Mouse (Mus musculus): ENCODE measurements around the gene Cpne5. TPM values are rescaled to one million over a fixed set of nuclear protein-coding genes. Genes with fewer than 3 reads are reported as not detected.
"Not testable (repeated sequence)": the region's sequence is repeated elsewhere in the genome, so short reads cannot be mapped to it uniquely, and the experiment has no call there.

Gene Cpne5
- polyA plus RNA-seq, 1 experiment, result 0.16 TPM

DNA sequence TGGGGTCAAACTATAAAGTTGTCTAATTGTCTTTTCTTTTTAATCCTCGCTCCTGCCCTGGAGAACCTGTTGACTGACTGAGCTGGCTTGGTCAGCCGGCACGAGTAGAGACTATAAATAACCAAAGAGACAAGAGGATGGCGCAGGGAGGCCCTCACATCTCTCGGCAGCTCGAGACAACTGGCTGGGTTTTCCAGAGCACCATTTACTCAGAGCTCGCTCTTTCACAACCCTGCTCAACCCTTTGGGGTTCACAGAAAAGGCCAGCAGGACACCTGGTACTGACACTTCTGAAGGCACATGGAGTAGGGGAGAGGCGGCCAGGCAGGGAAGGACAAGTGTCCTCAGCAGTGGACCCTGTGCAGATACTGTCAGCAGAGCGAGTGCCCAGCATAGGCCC is 15.7 kb upstream of the Cpne5 start:
- peaks cover 41% of the 10 kb centered on the region for H3K79me2 ChIP-seq (ENCODE audit: control insufficient read depth, insufficient read depth)
- peaks cover 24% of the 10 kb centered on the region for H3K79me3 ChIP-seq (ENCODE audit: low read depth)
- peaks cover 48% of the 10 kb centered on the region for H3K36me3 ChIP-seq (ENCODE audit: control insufficient read depth, insufficient read depth)
- H3K4me3 ChIP-seq (ENCODE audit: insufficient read depth, poor library complexity, severe bottlenecking), result no peak overlapping the region
- no peak overlapping the region for H3ac ChIP-seq (ENCODE audit: control insufficient read depth, insufficient read length, low read depth)
- TF ChIP-seq FOSL1 (IDR thresholded peaks at IDR 0.05; ENCODE audit: insufficient read depth, low read length, poor library complexity, severe bottlenecking) (no peak), MAX (IDR thresholded peaks at IDR 0.05) (no peak), MYOG (IDR thresholded peaks at IDR 0.05; ENCODE audit: control insufficient read depth, extremely low read depth, insufficient read length) (no peak), CTCF (IDR thresholded peaks at IDR 0.05; ENCODE audit: control insufficient read depth, insufficient read depth, insufficient read length) (no peak), MYOD1 (IDR thresholded peaks at IDR 0.05; ENCODE audit: control insufficient read depth, insufficient read length, low read depth) (no peak), CEBPB (IDR thresholded peaks at IDR 0.05; ENCODE audit: low read depth) (no peak), USF1 (IDR thresholded peaks at IDR 0.05; ENCODE audit: low read depth) (no peak)
- no peaks in the 10 kb centered on the region for H3K27me3 ChIP-seq (ENCODE audit: control insufficient read depth, insufficient read depth, insufficient read length)

DNA sequence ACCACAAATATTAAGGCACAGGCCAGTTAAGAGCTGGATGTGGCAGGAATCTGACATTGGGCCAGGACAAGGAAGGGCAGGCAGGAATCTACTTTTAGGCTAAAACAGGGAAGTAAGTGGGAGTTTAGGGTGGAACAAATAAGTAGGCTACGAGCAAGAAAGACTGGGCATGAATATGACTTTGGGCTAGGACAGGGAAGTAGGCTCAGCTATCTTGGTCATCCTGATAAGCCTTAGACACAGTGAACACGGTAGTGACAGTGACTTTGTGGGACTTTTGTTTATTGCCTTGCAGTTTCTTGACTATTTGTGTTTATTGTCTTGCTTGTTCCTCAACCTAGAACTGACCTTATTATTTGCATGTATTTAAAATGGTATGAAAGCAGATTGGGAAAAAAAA is 15.3 kb upstream of the Cpne5 start:
- Histone ChIP-seq H3ac (ENCODE audit: control insufficient read depth, insufficient read length, low read depth) (no peak overlapping the region), H3K27me3 (ENCODE audit: control insufficient read depth, insufficient read depth, insufficient read length) (no peaks in the 10 kb centered on the region), H3K4me3 (ENCODE audit: insufficient read depth, poor library complexity, severe bottlenecking) (no peak overlapping the region), H3K79me3 (ENCODE audit: low read depth) (peaks cover 22% of the 10 kb centered on the region), H3K36me3 (ENCODE audit: control insufficient read depth, insufficient read depth) (peaks cover 45% of the 10 kb centered on the region), H3K79me2 (ENCODE audit: control insufficient read depth, insufficient read depth) (peaks cover 36% of the 10 kb centered on the region)
- TF ChIP-seq MYOD1 (IDR thresholded peaks at IDR 0.05; ENCODE audit: control insufficient read depth, insufficient read length, low read depth) (no peak), CEBPB (IDR thresholded peaks at IDR 0.05; ENCODE audit: low read depth) (no peak), MYOG (IDR thresholded peaks at IDR 0.05; ENCODE audit: control insufficient read depth, extremely low read depth, insufficient read length) (no peak), MAX (IDR thresholded peaks at IDR 0.05) (no peak), CTCF (IDR thresholded peaks at IDR 0.05; ENCODE audit: control insufficient read depth, insufficient read depth, insufficient read length) (no peak), FOSL1 (IDR thresholded peaks at IDR 0.05; ENCODE audit: insufficient read depth, low read length, poor library complexity, severe bottlenecking) (no peak), USF1 (IDR thresholded peaks at IDR 0.05; ENCODE audit: low read depth) (no peak)

DNA sequence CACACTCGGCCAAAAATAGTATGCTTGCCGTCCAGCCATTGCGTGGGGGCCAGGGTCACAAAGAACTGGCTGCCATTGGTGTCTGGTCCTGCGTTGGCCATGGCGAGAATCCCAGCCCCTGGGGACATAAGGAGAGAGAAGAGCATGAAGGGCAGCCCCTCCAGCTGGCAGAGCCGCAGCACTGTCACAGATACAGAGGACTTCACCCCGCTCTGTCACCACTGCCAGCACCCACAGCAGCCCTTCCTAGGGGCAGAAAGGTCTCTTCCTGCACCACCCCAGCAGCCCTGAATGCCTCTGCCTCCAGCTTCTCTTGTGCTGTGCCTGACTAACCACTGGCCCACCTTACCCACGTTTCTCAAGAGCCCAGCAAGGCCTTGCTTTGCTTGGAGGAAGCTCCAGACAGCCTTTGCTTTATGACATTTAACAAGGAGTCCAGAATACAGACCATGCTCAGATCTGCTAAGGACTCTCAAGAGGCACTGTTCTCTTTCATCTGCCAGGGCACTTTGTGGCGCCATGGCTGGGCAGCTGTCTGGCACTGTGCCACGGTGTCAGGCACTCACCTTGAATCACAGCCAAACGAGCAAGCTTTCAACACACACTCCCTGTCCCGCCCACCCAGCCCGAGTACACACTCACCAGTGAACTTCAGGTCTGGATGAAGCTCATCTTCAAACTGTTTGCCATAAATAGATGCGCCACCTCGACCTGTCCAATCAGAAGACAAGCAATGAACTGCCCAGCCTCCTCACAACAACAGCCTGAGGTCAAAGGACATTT is 13.8 kb upstream of the Cpne5 start:
- H3K4me3 ChIP-seq (ENCODE audit: insufficient read depth, poor library complexity, severe bottlenecking), result no peak overlapping the region
- no peak overlapping the region for H3ac ChIP-seq (ENCODE audit: control insufficient read depth, insufficient read length, low read depth)
- peaks cover 22% of the 10 kb centered on the region for H3K79me2 ChIP-seq (ENCODE audit: control insufficient read depth, insufficient read depth)
- peaks cover 33% of the 10 kb centered on the region for H3K36me3 ChIP-seq (ENCODE audit: control insufficient read depth, insufficient read depth)
- no peaks in the 10 kb centered on the region for H3K27me3 ChIP-seq (ENCODE audit: control insufficient read depth, insufficient read depth, insufficient read length)
- peaks cover 7% of the 10 kb centered on the region for H3K79me3 ChIP-seq (ENCODE audit: low read depth)
- TF ChIP-seq CTCF (IDR thresholded peaks at IDR 0.05; ENCODE audit: control insufficient read depth, insufficient read depth, insufficient read length) (no peak), MAX (IDR thresholded peaks at IDR 0.05) (no peak), MYOD1 (IDR thresholded peaks at IDR 0.05; ENCODE audit: control insufficient read depth, insufficient read length, low read depth) (no peak), FOSL1 (IDR thresholded peaks at IDR 0.05; ENCODE audit: insufficient read depth, low read length, poor library complexity, severe bottlenecking) (no peak), USF1 (IDR thresholded peaks at IDR 0.05; ENCODE audit: low read depth) (no peak), MYOG (IDR thresholded peaks at IDR 0.05; ENCODE audit: control insufficient read depth, extremely low read depth, insufficient read length) (no peak), CEBPB (IDR thresholded peaks at IDR 0.05; ENCODE audit: low read depth) (no peak)

DNA sequence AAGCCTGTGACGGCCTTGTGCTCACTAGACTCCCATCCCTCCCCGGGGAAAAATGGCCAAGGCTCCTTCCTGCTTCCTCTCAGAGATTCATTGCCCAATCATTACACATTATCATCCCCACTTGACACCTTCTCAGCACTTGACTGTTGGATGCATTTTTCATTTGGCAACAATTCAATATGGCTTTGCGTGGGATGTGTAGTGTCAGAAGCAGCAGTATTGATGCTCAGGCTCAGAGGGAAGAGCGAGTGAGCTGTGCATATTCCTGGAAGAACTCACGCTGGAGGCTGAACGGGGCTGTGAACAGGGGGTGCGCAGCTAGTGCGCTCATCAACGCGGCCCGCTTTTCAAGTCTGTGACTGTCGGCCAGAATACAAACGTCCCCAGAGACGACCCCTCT is 13.0 kb upstream of the Cpne5 start:
- Histone ChIP-seq H3K79me2 (ENCODE audit: control insufficient read depth, insufficient read depth) (peaks cover 14% of the 10 kb centered on the region), H3K36me3 (ENCODE audit: control insufficient read depth, insufficient read depth) (peaks cover 33% of the 10 kb centered on the region)
- H3K27me3 ChIP-seq (ENCODE audit: control insufficient read depth, insufficient read depth, insufficient read length); H3K79me3 ChIP-seq (ENCODE audit: low read depth); H3ac ChIP-seq (ENCODE audit: control insufficient read depth, insufficient read length, low read depth); H3K4me3 ChIP-seq (ENCODE audit: insufficient read depth, poor library complexity, severe bottlenecking): not testable (repeated sequence)

DNA sequence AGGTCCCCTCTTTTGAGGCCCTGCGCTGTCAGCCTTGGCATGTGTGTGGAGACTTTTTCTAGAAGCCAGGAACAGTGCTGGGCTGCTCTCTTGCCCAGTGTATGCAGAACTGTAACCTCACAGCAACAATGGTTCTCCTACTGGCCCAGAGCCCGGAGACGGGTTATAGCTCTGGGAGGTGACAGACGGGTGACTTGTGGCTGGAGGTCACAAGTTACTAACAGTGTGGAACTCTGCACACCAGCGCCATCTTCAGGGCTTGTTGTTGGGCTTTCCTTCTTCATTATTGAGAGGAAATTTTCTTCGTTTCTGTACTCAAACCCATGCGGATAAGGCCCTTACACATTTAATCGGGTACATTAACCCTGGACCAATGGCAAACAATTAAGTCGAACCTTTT is 11.5 kb upstream of the Cpne5 start:
- Histone ChIP-seq H3K79me3 (ENCODE audit: low read depth) (peaks cover 3% of the 10 kb centered on the region), H3ac (ENCODE audit: control insufficient read depth, insufficient read length, low read depth) (no peak overlapping the region), H3K79me2 (ENCODE audit: control insufficient read depth, insufficient read depth) (peaks cover 6% of the 10 kb centered on the region), H3K36me3 (ENCODE audit: control insufficient read depth, insufficient read depth) (peaks cover 29% of the 10 kb centered on the region), H3K27me3 (ENCODE audit: control insufficient read depth, insufficient read depth, insufficient read length) (no peaks in the 10 kb centered on the region), H3K4me3 (ENCODE audit: insufficient read depth, poor library complexity, severe bottlenecking) (no peak overlapping the region)
- TF ChIP-seq USF1 (IDR thresholded peaks at IDR 0.05; ENCODE audit: low read depth) (no peak), MYOD1 (IDR thresholded peaks at IDR 0.05; ENCODE audit: control insufficient read depth, insufficient read length, low read depth) (no peak), MAX (IDR thresholded peaks at IDR 0.05) (no peak)

DNA sequence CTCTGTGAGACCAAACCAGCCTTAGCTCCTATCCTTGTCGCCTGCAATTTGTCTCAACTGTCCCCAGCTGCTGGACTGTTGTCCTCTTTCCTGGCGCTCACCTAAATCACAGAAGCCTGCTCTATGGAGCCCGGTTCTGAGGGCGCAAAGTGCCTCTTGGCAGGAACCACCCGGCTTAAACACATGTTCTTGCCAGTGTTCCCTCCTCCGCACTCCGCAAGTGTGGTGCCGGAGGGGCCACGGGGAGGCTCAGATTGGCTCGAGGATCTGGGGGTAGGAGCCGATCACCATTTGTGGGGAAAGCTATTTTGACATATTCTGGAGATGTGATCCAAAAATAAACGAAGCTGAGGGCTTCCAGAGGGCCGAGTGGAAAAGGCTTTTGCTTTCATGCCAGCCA is 9.9 kb upstream of the Cpne5 start:
- Histone ChIP-seq H3K79me2 (ENCODE audit: control insufficient read depth, insufficient read depth) (peaks cover 5% of the 10 kb centered on the region), H3ac (ENCODE audit: control insufficient read depth, insufficient read length, low read depth) (no peak overlapping the region), H3K27me3 (ENCODE audit: control insufficient read depth, insufficient read depth, insufficient read length) (no peaks in the 10 kb centered on the region), H3K36me3 (ENCODE audit: control insufficient read depth, insufficient read depth) (peaks cover 29% of the 10 kb centered on the region), H3K79me3 (ENCODE audit: low read depth) (no peaks in the 10 kb centered on the region), H3K4me3 (ENCODE audit: insufficient read depth, poor library complexity, severe bottlenecking) (no peak overlapping the region)
- TF ChIP-seq MYOG (IDR thresholded peaks at IDR 0.05; ENCODE audit: control insufficient read depth, extremely low read depth, insufficient read length) (no peak), MAX (IDR thresholded peaks at IDR 0.05) (no peak), USF1 (IDR thresholded peaks at IDR 0.05; ENCODE audit: low read depth) (no peak), CTCF (IDR thresholded peaks at IDR 0.05; ENCODE audit: control insufficient read depth, insufficient read depth, insufficient read length) (no peak), FOSL1 (IDR thresholded peaks at IDR 0.05; ENCODE audit: insufficient read depth, low read length, poor library complexity, severe bottlenecking) (no peak), MYOD1 (IDR thresholded peaks at IDR 0.05; ENCODE audit: control insufficient read depth, insufficient read length, low read depth) (no peak), CEBPB (IDR thresholded peaks at IDR 0.05; ENCODE audit: low read depth) (no peak)

Data from C2C12 (cell line).